Mouse (Mus musculus) left cerebral cortex, postnatal 25 days (tissue): ENCODE data around the gene Troap. TPM values are rescaled to one million over a fixed set of nuclear protein-coding genes. Genes with fewer than 3 reads are reported as not detected.
A peak's percentile ranks its signal among the peaks of the same experiment; 100 is the strongest.
"Not testable (repeated sequence)": the region's sequence is repeated elsewhere in the genome, so short reads cannot be mapped to it uniquely, and the experiment has no call there.

Experiments
- DNase-seq, 2 experiments: peaks; one replicate each; pipeline ENCODE4 v3.0.0; 2022; ENCODE audit warnings: low spot score in 2 of 2, mixed read lengths in 1 of 2
- intact Hi-C: fragments of 180-260 bp; cut with DNase I; formaldehyde crosslinking; loops from one replicate; pipeline ENCODE4 v1.15.1; 2025
- total RNA-seq, 2 experiments: library from RNA; stranded (reverse); gene quantifications; 2 replicates each; pipeline ENCODE4 v1.2.3; 2021

Gene Troap
- total RNA-seq, 2 experiments from 2014 or later = 0.69 TPM

DNA sequence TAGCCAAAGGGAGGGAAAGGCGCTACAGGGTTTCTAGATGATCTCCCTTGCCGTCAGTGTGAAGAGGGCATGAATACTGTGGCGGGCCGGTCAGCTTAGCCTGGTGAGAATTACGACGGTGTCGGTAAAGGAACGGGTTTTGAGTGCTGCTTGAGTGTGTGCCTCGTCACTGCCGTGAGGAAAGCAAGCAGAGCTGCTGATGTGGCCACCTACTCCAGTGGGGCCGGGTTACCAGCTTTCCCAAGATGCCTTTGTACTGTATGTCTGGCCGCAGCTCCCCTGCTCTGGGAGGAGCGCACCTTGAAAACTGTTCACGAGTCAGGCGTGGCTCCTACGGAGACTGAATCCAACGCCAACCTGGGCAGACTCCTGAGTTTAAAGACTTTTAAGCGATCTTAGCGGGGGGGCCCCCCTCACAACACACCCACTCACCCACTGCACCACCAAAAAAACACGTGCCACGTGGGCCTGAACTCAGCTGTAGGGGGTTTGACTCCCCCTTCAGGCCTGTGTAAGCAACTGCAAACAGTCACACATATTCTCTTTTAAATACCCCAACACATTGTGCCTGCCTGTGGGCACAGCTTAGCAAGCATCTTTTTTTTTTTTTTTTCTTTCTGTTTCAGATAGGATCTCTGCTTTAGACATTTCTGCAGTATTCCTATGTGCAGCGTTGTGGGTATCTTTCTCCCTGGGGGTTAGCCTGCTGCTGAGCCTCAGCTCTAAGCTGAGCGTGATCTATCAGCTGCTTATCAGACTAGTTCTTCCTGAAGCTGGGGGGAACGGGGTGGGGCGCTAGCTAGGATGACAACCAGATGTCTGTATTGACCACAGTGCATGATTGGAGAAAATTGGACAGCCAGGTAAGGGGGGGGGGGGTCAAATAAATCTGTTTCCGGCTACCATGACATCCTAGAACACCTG lies 34.1 kb upstream of the Troap start:
- DNase-seq = no peak
- intact Hi-C loops = no loop called here

GRCm38 (mm10) chr15:99040920-99041856 lies 33.2 kb upstream of the Troap start:
- DNase-seq = no peak
- intact Hi-C loops = no loop called here

- DNase-seq = no peak
- intact Hi-C loops = no loop called here
Measured at GRCm38 (mm10) chr15:99042334-99042733, 32.0 kb upstream of the Troap start.

DNA sequence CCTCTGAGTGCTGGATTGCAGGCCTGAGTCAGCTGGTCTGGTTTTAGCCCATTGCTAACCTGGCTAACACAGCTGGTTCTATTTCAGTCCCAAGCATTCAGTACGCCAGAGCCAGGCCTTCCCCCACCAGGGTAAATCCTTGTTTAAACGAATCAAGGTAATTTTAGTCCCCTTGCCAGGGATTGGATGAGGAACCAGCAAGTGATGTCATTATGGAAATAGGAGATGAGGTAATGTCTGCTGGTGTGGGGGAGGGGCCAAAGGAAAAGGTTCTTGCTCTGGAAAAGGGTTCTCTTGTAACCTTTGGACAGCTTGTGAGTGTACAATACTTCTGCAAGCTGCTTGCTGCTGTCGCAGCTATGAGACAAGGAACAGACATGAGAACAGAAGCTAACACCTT lies 29.5 kb upstream of the Troap start:
- intact Hi-C loops = no loop called here
- DNase-seq = no peak

- DNase-seq, intact Hi-C loops: not testable (repeated sequence)
Measured at GRCm38 (mm10) chr15:99045734-99046133, 28.6 kb upstream of the Troap start.

GRCm38 (mm10) chr15:99049473-99050253 lies 24.7 kb upstream of the Troap start:
- DNase-seq = peak; percentile 55 to 71
- intact Hi-C loops = loop anchor here (1.0 to 10.0 kb wide), 2 partner anchors 50 to 215 kb away; no protein-coding TSS in a partner anchor

DNA sequence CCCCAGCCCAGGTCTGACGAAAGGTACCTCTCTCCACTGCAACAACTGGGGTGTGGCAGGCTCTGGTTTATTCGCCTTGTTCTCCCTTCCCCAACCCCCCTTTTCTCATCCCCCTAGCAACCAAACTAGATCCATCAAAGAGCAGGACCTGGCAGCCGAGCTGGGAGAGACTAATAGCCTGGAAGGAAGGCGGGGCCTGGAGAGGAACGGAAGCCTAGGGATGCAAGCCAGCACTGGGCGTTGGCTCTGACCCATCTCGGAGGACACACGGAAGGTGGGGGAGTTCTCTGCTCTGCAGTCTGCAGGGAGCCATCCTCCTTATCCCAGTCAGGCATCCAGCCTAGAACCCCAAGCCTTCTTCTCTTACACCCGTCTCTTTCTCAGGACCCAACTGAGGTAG lies 21.0 kb upstream of the Troap start:
- DNase-seq = no peak
- intact Hi-C loops = loop anchor here (10.0 kb wide), 1 partner anchor 211 kb away; no protein-coding TSS in a partner anchor

DNA sequence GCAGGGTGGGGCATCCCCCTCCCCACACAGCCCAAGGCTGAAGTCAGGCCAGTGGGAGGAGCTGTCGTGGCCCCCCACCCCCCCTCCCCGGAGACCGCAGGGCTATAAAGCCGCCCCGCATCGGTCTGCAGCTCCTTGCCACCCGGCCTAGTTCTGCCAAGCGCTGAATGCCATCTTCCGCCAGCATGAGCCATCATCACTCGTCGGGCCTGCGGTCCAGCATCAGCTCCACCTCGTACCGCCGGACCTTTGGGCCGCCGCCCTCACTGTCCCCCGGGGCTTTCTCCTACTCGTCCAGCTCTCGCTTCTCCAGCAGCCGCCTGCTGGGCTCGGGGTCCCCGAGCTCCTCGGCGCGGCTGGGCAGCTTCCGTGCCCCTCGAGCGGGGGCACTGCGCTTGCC lies 19.3 kb upstream of the Troap start, which contains the start of gene Prph:
TSS of gene Prph (plus strand) at position 135 of the 400 bp plus-strand sequence.
- no peak for DNase-seq
- intact Hi-C loops = loop anchor here (5.0 to 10.0 kb wide), 2 partner anchors 142 to 210 kb away; no protein-coding TSS in a partner anchor

DNA sequence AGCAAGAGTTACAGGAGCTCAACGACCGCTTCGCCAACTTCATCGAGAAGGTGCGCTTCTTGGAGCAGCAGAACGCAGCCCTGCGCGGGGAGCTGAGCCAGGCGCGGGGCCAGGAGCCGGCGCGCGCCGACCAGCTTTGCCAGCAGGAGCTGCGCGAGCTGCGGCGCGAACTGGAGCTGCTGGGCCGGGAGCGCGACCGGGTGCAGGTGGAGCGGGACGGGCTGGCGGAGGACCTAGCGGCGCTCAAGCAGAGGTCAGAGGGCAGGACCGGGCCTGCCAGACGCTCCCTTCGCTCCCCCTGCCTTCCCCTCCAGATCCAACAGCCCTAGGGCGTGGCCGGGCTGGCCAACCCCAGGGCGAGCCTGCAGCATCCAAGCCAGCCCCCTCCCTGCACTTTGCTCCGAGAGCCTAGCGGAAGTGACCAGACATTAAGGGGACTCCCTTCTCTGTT lies 18.8 kb upstream of the Troap start:
- intact Hi-C loops = loop anchor here (5.0 to 10.0 kb wide), 2 partner anchors 142 to 209 kb away; no protein-coding TSS in a partner anchor
- peak; percentile 32 to 36 for DNase-seq

DNA sequence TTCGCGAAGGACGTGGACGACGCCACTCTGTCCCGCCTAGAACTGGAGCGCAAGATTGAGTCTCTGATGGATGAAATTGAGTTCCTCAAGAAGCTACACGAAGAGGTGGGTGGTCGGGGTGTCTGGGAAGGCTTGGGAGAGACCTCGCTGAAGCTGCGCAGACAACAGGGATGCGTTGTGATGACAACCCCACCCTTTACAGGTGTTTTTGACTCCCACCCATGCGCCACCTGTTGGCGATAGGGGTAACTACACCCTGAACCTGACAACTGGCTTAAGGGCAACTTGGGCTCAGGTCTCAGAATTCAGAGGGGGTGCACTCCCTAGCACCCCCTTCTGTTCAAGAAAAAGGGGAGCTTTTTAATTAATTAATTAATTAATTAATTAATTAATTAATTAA lies 18.0 kb upstream of the Troap start:
- intact Hi-C loops = loop anchor here (5.0 to 10.0 kb wide), 2 partner anchors 141 to 208 kb away; no protein-coding TSS in a partner anchor
- DNase-seq = no peak

DNA sequence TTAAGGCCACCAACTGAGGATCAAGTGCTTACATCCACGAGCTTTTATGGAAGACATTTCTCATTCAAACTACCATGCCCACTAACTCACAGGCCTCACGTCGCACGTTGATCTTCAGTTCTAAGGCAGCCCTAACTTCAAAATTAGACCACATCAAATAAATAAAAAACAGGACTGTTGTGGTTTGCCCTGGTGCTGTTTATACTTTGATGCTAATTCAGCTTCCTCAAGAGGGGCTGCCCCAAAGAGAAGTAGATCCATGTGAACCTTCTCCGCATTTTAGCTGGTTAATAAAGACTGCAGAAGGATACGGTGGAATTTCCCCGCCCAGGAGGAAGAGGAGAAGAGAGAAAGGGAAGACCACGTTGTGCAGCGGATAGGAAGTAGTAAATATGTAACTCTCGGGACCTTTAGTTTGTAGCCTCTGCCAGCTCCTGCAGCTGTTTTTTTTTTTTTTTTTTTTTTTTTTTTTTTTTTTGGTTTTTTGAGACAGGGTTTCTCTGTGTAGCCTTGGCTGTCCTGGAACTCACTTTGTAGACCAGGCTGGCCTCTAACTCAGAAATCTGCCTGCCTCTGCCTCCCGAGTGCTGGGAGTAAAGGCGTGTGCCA lies 8.7 kb upstream of the Troap start:
- intact Hi-C loops = loop anchor here (5.0 kb wide), 1 partner anchor 47 kb away; no protein-coding TSS in a partner anchor
- DNase-seq = no peak

GRCm38 (mm10) chr15:99071988-99072387 lies 2.4 kb upstream of the Troap start:
- no peak for DNase-seq
- intact Hi-C loops = no loop called here

GRCm38 (mm10) chr15:99074600-99075333 lies 392 bp downstream of the Troap start:
- intact Hi-C loops = no loop called here
- DNase-seq = peak; percentile 99

- intact Hi-C loops, DNase-seq: not testable (repeated sequence)
Measured at GRCm38 (mm10) chr15:99076011-99076410, 1.6 kb downstream of the Troap start.

GRCm38 (mm10) chr15:99078181-99078910 lies 4.0 kb downstream of the Troap start:
- intact Hi-C loops = no loop called here
- DNase-seq = no peak

- intact Hi-C loops = no loop called here
- DNase-seq = no peak
Measured at GRCm38 (mm10) chr15:99079804-99080203, 5.4 kb downstream of the Troap start.

DNA sequence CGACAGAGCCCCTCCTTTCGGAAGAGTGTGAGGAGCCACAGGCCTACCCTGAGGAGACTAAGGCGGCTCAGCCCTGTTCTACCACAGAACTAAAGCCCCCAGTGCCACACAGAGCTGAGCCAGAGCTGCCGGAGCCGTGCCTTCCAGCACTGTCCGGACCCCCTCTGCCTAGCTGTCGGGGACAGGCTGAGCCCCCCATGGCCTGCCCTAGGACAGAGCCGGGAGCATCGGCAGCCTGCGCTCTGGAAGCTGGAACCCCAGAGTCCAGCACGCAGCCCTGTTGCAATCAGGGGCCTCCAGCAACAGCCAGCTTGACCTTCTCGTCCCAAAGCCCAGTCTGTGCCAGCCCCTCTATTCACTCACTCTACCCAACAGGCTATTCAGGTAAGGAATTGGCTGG lies 7.9 kb downstream of the Troap start:
- intact Hi-C loops = no loop called here
- DNase-seq = no peak
